Mouse (Mus musculus) heart, postnatal 0 days (tissue): ENCODE results near the gene Slc25a11.

Experiments
- CTCF ChIP-seq: IDR thresholded peaks from 2 replicates; pipeline ENCODE4 v1.5.1; 2016; ENCODE audit warnings: antibody characterized with exemption, control low read depth, low read depth
- EP300 ChIP-seq: IDR thresholded peaks from 2 replicates; pipeline ENCODE4 v1.6.1; 2016; ENCODE audit warnings: antibody characterized with exemption, low read depth

DNA sequence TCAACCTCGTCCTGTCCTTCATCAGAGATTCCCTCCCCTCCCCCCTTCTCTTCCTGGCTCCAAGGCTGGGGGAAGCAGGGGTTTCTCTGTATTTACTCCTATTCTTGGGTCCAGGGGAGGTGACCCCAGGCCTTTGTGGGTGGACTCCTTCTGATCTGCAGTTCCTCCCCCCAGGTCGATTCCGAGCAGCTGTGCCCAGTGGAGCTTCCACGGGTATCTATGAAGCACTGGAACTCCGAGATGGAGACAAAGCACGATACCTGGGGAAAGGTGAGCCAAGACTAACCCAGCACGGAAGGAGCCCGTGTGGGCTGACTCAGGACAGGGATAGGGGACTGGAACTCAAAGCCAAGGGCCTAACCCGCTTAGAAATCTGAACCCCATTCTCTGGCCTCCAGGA is 10.7 kb upstream of the Slc25a11 start:
- TF ChIP-seq EP300 (no peak), CTCF (no peak)
